Mouse (Mus musculus): ENCODE measurements around the gene Cbx3.

Cbx3 gene

GRCm38 (mm10) chr6:51470311-51471178 lies at the start of gene Cbx3:
Gene Cbx3, plus strand, starts transcription at chr6:51470360.
- DNase-seq (ENCODE audit: low spot score), result peak; percentile 93

GRCm38 (mm10) chr6:51423466-51424122 lies 46.6 kb upstream of the Cbx3 start:
- no peak for DNase-seq (ENCODE audit: low spot score)

- no peak for DNase-seq (ENCODE audit: low spot score)
These were observed 45.6 kb upstream of the Cbx3 start for GRCm38 (mm10) chr6:51424537-51424936.

GRCm38 (mm10) chr6:51432535-51433397 lies 37.4 kb upstream of the Cbx3 start, which contains the start of gene Nfe2l3:
Gene Nfe2l3, plus strand, starts transcription at chr6:51432670.
- DNase-seq (ENCODE audit: low spot score), result peak; percentile 78

GRCm38 (mm10) chr6:51434270-51434669 lies 35.9 kb upstream of the Cbx3 start:
- DNase-seq (ENCODE audit: low spot score), result no peak

GRCm38 (mm10) chr6:51437665-51438064 lies 32.5 kb upstream of the Cbx3 start:
- DNase-seq (ENCODE audit: low spot score), result no peak

GRCm38 (mm10) chr6:51438826-51439330 lies 31.3 kb upstream of the Cbx3 start:
- no peak for DNase-seq (ENCODE audit: low spot score)

GRCm38 (mm10) chr6:51442191-51442835 lies 27.8 kb upstream of the Cbx3 start:
- no peak for DNase-seq (ENCODE audit: low spot score)

- DNase-seq (ENCODE audit: low spot score), result no peak
These were observed 17.1 kb upstream of the Cbx3 start for GRCm38 (mm10) chr6:51452927-51453503.

- DNase-seq (ENCODE audit: low spot score), result no peak
These were observed 15.2 kb upstream of the Cbx3 start for GRCm38 (mm10) chr6:51454949-51455348.

- DNase-seq (ENCODE audit: low spot score), result no peak
These were observed 14.0 kb upstream of the Cbx3 start for GRCm38 (mm10) chr6:51456198-51456597.

GRCm38 (mm10) chr6:51457283-51457682 lies 12.9 kb upstream of the Cbx3 start:
- DNase-seq (ENCODE audit: low spot score), result no peak

GRCm38 (mm10) chr6:51457770-51458387 lies 12.3 kb upstream of the Cbx3 start:
- no peak for DNase-seq (ENCODE audit: low spot score)

GRCm38 (mm10) chr6:51458925-51459312 lies 11.2 kb upstream of the Cbx3 start:
- DNase-seq (ENCODE audit: low spot score), result no peak

- DNase-seq (ENCODE audit: low spot score), result peak; percentile 50
These were observed 10.7 kb upstream of the Cbx3 start for GRCm38 (mm10) chr6:51459313-51460020.

- peak; percentile 40 for DNase-seq (ENCODE audit: low spot score)
These were observed 10.2 kb upstream of the Cbx3 start for GRCm38 (mm10) chr6:51460021-51460360.

GRCm38 (mm10) chr6:51460363-51460762 lies 9.8 kb upstream of the Cbx3 start:
- DNase-seq (ENCODE audit: low spot score), result peak; percentile 32

GRCm38 (mm10) chr6:51467649-51468048 lies 2.5 kb upstream of the Cbx3 start:
- DNase-seq (ENCODE audit: low spot score), result peak; percentile 62

- DNase-seq (ENCODE audit: low spot score), result peak; percentile 85
These were observed 1.1 kb upstream of the Cbx3 start for GRCm38 (mm10) chr6:51468891-51469561.
